Mouse (Mus musculus) inflammation-experienced regulatory T-cells, adult 16 weeks (primary cell): ENCODE measurements around the gene Ttc14. TPM values are rescaled to one million over a fixed set of nuclear protein-coding genes. Genes with fewer than 3 reads are reported as not detected.

Experiments used
- polyA plus RNA-seq: library from polyadenylated mRNA; unstranded; fragments of 100-300 nt; shearing (Covaris generic); gene quantifications from one replicate; pipeline ENCODE4 v1.2.1, GENCODE M21; 2017

The Ttc14 gene
- 28.0 TPM for polyA plus RNA-seq

GRCm38 (mm10) chr3:33799617-33800512 is at the start of gene Ttc14:
Gene Ttc14 (plus strand): TSS chr3:33799832.

GRCm38 (mm10) chr3:33843801-33844632 is 44.4 kb downstream of the Ttc14 start, which contains the start of gene Ccdc39:
Gene Ccdc39 (minus strand): TSS chr3:33844310.

Other genes with a start within 250 kb of the Ttc14 start
- gene Ccdc39, start 44.5 kb downstream of the Ttc14 start, polyA plus RNA-seq, result 0.33 TPM
- gene Fxr1, start 220.1 kb downstream of the Ttc14 start, polyA plus RNA-seq, result 51.0 TPM